Mouse (Mus musculus): ENCODE results near the gene Ubr4. TPM values are rescaled to one million over a fixed set of nuclear protein-coding genes. Genes with fewer than 3 reads are reported as not detected.

The Ubr4 gene
- total and polyA plus RNA-seq, 3 experiments: 81.9 to 270 (median 177) TPM

DNA sequence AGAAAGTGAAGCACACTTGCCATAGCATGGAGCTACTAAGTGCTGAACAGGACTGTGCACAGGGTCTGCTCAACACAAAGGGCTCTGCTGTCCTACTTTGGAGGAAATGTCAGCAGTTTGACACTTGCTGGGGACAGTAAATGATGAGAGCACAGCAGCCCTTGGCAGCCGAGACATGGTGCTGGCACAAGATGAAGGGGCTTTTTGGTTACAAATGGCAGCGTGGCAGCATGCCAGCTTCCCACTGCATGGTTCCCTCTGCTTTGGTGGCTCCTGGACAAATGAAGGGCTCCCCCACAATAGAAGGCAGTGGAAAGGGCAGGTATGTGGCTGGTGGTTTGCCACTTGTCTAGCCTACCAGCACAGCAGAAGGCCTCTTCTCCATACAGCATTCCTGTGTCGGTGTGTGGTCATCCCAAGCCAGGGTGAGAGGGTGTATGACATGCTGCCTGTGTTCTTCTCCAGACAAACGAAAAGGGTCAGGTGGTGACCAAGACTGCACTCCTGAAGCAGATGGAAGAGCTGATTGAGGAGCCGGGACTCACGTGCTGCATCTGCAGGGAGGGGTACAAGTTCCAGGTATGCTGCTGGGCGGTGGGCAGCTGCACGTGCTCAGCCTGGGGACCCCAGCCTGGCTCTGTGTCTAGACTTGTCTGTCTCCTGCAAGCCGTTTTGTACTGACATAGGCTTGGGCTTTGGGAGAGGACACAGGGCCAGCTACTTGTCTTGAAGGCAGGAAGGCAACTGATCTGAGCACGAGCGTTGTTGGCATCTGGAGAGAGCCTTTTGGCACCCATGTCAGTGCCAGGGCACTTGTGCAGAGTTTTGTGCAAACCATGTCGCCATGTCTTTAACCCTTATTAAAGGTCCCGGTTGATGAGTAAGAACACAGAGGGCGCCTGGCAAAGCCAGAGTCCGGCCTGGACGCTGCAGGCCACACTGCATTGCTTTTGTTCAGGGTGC, 124.5 kb downstream of the Ubr4 start:
- H3K27me3 ChIP-seq (ENCODE audit: control insufficient read depth in 1 of 2, insufficient read depth in 2 of 2, low read length in 2 of 2): no peaks in the 10 kb centered on the region
- no peak for DNase-seq (ENCODE audit: low read depth, low spot score)

DNA sequence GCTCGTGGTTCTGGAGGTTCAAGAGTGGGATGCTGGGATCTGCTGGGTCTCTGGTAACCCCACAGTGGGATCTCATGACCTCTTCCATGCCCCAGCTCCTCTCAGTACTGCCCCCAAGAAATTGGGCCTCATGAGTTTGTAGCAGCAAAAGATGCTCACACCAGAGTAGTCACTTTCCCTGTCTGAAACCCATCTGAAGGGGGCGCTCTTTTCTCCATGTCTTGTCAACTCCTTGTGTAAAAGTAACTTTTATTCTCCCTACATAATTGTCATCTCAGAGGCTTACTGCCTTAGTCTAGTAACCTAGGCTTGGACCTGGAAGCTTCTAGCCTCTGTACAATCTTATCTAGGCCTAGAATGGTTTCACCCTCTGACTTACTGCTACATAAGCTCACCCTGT, 125.6 kb downstream of the Ubr4 start:
- Histone ChIP-seq H3K79me2 (ENCODE audit: control insufficient read depth, insufficient read depth, low read length, poor library complexity) (no peaks in the 10 kb centered on the region), H3K4me3 (ENCODE audit: control insufficient read depth in 1 of 2, insufficient read depth in 1 of 2, low read depth in 2 of 2, low read length in 2 of 2) (no peak overlapping the region), H3K27ac (ENCODE audit: control insufficient read depth, low read depth, low read length) (no peak overlapping the region), H3K4me1 (ENCODE audit: control insufficient read depth in 1 of 2, insufficient read depth in 2 of 2, low read length in 2 of 2) (no peaks in the 10 kb centered on the region), H3K9me3 (replicated peaks; ENCODE audit: insufficient read depth, low read length) (no peaks in the 10 kb centered on the region), H3K36me3 (ENCODE audit: control insufficient read depth in 1 of 2, insufficient read depth in 2 of 2, low read length in 2 of 2) (peaks cover 0 to 30% of the 10 kb centered on the region in 2 experiments; a peak in 2 of 4 replicates), H3K27me3 (ENCODE audit: control insufficient read depth in 1 of 2, insufficient read depth in 2 of 2, low read length in 2 of 2) (no peaks in the 10 kb centered on the region), H3K9ac (ENCODE audit: control insufficient read depth, low read depth, low read length, poor library complexity, severe bottlenecking) (no peak overlapping the region)
- TF ChIP-seq MXI1 (IDR thresholded peaks at IDR 0.05; ENCODE audit: low read depth, low read length) (no peak), ZMIZ1 (IDR thresholded peaks at IDR 0.05; ENCODE audit: low read depth, low read length) (no peak), SMC3 (IDR thresholded peaks at IDR 0.05; ENCODE audit: low read depth, low read length) (peak; percentile 19; the same call in 1 of the 2 replicates), JUND (IDR thresholded peaks at IDR 0.05; ENCODE audit: low read depth, low read length) (no peak), CTCF (IDR thresholded peaks at IDR 0.05 in 2 of 3, conservative IDR thresholded peaks at IDR 0.05 in 1 of 3; ENCODE audit: control insufficient read depth in 1 of 3, insufficient read depth in 1 of 3, low read depth in 2 of 3, low read length in 3 of 3, poor library complexity in 1 of 3, severe bottlenecking in 1 of 3) (peak; percentile 27 to 44 (median 43); a peak in 4 of 6 replicates), SIN3A (IDR thresholded peaks at IDR 0.05; ENCODE audit: low read length) (no peak), MEF2A (IDR thresholded peaks at IDR 0.05; ENCODE audit: extremely low read depth, insufficient replicate concordance, low read depth, low read length, poor library complexity, severe bottlenecking) (no peak)
- DNase-seq (ENCODE audit: low read depth, low spot score): peak; percentile 41

More for the DNA sequence above, 124.5 kb downstream of the Ubr4 start:
- Histone ChIP-seq H3K9ac (ENCODE audit: control insufficient read depth, low read depth, low read length, poor library complexity, severe bottlenecking) (no peak overlapping the region), H3K27ac (ENCODE audit: control insufficient read depth, low read depth, low read length) (no peak overlapping the region), H3K79me2 (ENCODE audit: control insufficient read depth, insufficient read depth, low read length, poor library complexity) (no peaks in the 10 kb centered on the region), H3K4me3 (ENCODE audit: control insufficient read depth in 1 of 2, insufficient read depth in 1 of 2, low read depth in 2 of 2, low read length in 2 of 2) (no peak overlapping the region), H3K36me3 (ENCODE audit: control insufficient read depth in 1 of 2, insufficient read depth in 2 of 2, low read length in 2 of 2) (peaks cover 0 to 27% of the 10 kb centered on the region in 2 experiments; a peak in 2 of 4 replicates), H3K9me3 (replicated peaks; ENCODE audit: insufficient read depth, low read length) (no peaks in the 10 kb centered on the region), H3K4me1 (ENCODE audit: control insufficient read depth in 1 of 2, insufficient read depth in 2 of 2, low read length in 2 of 2) (no peaks in the 10 kb centered on the region)
- no peak for TF ChIP-seq MAZ (IDR thresholded peaks at IDR 0.05; ENCODE audit: low read depth, low read length)
- TF ChIP-seq ELF1 (IDR thresholded peaks at IDR 0.05; ENCODE audit: low read depth, low read length): no peak
- no peak for TF ChIP-seq MAFK (IDR thresholded peaks at IDR 0.05; ENCODE audit: borderline replicate concordance, low read depth, low read length)
- no peak for TF ChIP-seq GATA1 (IDR thresholded peaks at IDR 0.05; ENCODE audit: low read depth, low read length)
- TF ChIP-seq TCF12 (IDR thresholded peaks at IDR 0.05; ENCODE audit: low read depth, low read length): no peak
- no peak for TF ChIP-seq POLR2AphosphoS5 (IDR thresholded peaks at IDR 0.05; ENCODE audit: borderline replicate concordance, low read depth, low read length)
- TF ChIP-seq USF1 (IDR thresholded peaks at IDR 0.05; ENCODE audit: low read depth, low read length): no peak
- no peak for TF ChIP-seq CHD2 (IDR thresholded peaks at IDR 0.05; ENCODE audit: low read length)

All from MEL (cell line).